Mouse (Mus musculus): Measurements from ENCODE around the gene Gm10037. TPM values are rescaled to one million over a fixed set of nuclear protein-coding genes. Genes with fewer than 3 reads are reported as not detected.

Gm10037 gene
- polyA plus RNA-seq (2014; fragmentation: Illumina TruSeq; extraction: RNeasy Lipid Tissue Mini Kit (QIAGEN cat#74804); ENCODE audit: low read depth, low replicate concordance): 2.5 TPM

DNA sequence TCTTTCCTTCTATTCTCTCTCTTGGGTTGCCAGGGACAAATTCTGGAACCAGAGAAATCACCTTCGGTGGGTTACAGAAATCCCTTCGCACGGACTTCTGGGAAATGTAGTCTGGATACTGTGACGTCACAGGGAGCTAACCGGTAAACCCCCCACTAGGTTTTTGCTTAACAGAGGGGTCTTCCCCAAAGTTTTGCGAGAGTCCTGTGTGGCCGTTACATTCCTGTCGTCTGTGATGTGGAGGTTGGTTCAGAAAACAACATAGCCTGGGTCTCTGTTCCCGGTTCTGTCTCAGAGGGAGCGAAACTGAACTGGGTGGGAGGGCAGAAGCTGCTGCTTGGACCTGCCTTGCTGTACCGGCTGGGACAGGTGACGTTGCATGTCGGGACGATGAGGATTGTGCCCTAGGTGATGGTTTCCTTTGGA is at the start of gene Gm10037:
Gm10037 (plus strand) TSS at position 196 of the 426 bp plus-strand sequence.

DNA sequence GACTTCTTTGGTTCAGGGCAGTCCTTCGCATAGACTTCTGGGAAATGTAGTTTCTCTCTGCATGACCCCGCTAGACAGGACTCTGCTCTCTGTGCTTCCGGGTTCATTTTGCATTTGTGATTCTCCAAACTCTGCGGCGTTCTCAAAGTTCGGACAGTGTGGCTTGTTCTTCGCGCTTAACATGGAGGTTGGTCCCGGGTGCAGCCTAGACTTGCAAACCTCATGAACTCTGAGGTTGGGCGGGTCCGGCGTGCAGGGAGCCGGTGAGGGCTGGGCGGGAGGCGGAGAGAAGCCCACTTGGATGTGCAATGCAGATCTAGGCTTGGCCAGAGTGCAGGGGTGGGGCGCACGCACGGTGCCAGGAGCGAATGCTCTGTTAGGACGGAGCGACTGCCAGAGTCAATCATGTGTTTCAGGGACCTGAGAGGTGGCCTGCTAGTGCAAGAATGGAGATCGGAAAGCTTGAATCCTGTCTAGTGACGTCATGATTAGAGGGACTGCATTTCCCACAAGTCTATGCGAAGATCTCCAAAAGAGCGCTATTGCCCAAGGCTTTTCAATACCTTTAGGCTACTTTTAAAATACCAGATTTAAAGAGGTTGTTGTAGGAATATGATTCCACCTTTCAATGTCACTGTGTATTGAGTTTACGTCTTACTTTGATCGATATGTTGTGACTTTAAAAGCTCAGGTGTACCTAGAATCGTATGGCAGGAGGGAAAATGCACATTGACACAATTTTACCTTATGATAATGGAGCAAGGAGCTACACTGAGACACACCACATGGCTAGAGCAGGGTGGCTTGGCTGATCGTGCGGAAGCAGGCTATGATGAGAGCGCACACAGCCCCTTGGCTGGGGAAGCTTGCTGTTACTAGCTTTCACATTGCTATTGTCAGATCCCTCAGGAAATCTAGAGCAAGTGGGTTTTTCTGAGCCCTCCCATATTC is 16.9 kb upstream of the Gm10037 start, which contains the start of gene Zfp273:
Zfp273 (plus strand) TSS at position 31 of the 951 bp plus-strand sequence.

DNA sequence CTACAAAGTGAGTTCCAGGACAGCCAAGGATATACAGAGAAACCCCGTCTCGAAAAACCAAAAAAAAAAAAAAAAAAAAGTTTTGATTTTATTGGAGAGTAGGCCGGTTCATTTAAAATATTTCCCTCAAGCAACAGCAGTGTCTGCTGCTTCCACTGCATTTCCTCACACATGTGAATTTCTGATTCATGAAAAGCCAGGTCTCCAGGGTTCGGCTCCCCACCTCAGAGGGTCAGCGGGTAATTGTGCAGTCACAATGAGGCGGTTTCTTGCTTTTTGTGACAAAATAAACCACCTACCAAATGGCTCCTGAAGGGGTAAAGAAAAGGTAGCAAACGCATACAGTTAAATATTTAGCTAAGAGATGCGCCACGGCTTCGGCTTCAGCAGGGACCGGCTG is 32.1 kb downstream of the Gm10037 start, which contains the start of gene BC048507:
BC048507 (plus strand) TSS at position 301 of the 400 bp plus-strand sequence.

Other genes starting within 250 kb of the Gm10037 start
- gene Zfp729b, start 221.4 kb upstream of the Gm10037 start, polyA plus RNA-seq (2014; fragmentation: Illumina TruSeq; extraction: RNeasy Lipid Tissue Mini Kit (QIAGEN cat#74804); ENCODE audit: low read depth, low replicate concordance): 34.3 TPM
- gene Gm49345, start 193.3 kb upstream of the Gm10037 start, polyA plus RNA-seq (2014; fragmentation: Illumina TruSeq; extraction: RNeasy Lipid Tissue Mini Kit (QIAGEN cat#74804); ENCODE audit: low read depth, low replicate concordance): not detected
- 32.0 TPM for gene Zfp729a, start 193.3 kb upstream of the Gm10037 start, polyA plus RNA-seq (2014; fragmentation: Illumina TruSeq; extraction: RNeasy Lipid Tissue Mini Kit (QIAGEN cat#74804); ENCODE audit: low read depth, low replicate concordance)
- 13.9 TPM for gene Zfp738, start 144.0 kb upstream of the Gm10037 start, polyA plus RNA-seq (2014; fragmentation: Illumina TruSeq; extraction: RNeasy Lipid Tissue Mini Kit (QIAGEN cat#74804); ENCODE audit: low read depth, low replicate concordance)
- 40.3 TPM for gene Zfp65, start 101.9 kb upstream of the Gm10037 start, polyA plus RNA-seq (2014; fragmentation: Illumina TruSeq; extraction: RNeasy Lipid Tissue Mini Kit (QIAGEN cat#74804); ENCODE audit: low read depth, low replicate concordance)
- 15.6 TPM for gene Zfp85, start 75.9 kb upstream of the Gm10037 start, polyA plus RNA-seq (2014; fragmentation: Illumina TruSeq; extraction: RNeasy Lipid Tissue Mini Kit (QIAGEN cat#74804); ENCODE audit: low read depth, low replicate concordance)
- 6.0 TPM for gene Zfp493, start 51.4 kb upstream of the Gm10037 start, polyA plus RNA-seq (2014; fragmentation: Illumina TruSeq; extraction: RNeasy Lipid Tissue Mini Kit (QIAGEN cat#74804); ENCODE audit: low read depth, low replicate concordance)
- gene Zfp273, start 17.4 kb upstream of the Gm10037 start, polyA plus RNA-seq (2014; fragmentation: Illumina TruSeq; extraction: RNeasy Lipid Tissue Mini Kit (QIAGEN cat#74804); ENCODE audit: low read depth, low replicate concordance): 16.8 TPM
- gene BC048507, start 32.2 kb downstream of the Gm10037 start, polyA plus RNA-seq (2014; fragmentation: Illumina TruSeq; extraction: RNeasy Lipid Tissue Mini Kit (QIAGEN cat#74804); ENCODE audit: low read depth, low replicate concordance): not detected

Data from kidney, adult 10 weeks (tissue).